Mouse (Mus musculus): ENCODE measurements around the gene Dbp. TPM values are rescaled to one million over a fixed set of nuclear protein-coding genes. Genes with fewer than 3 reads are reported as not detected.
A peak's percentile ranks its signal among the peaks of the same experiment; 100 is the strongest.

The Dbp gene
- polyA plus RNA-seq, 1 experiment from 2014 or later, result 13.4 TPM

GRCm38 (mm10) chr7:45723781-45724180 lies 18.9 kb downstream of the Dbp start:
- no peak for DNase-seq (ENCODE audit: low spot score)

GRCm38 (mm10) chr7:45725151-45725550 lies 20.3 kb downstream of the Dbp start:
- DNase-seq (ENCODE audit: low spot score), result no peak

GRCm38 (mm10) chr7:45725713-45726112 lies 20.8 kb downstream of the Dbp start, which contains the start of gene Spaca4:
TSS of gene Spaca4 (minus strand) at chr7:45725813.
- DNase-seq (ENCODE audit: low spot score), result no peak

GRCm38 (mm10) chr7:45726419-45726818 lies 21.5 kb downstream of the Dbp start:
- DNase-seq (ENCODE audit: low spot score), result no peak

- no peak for DNase-seq (ENCODE audit: low spot score)
Measured at GRCm38 (mm10) chr7:45727625-45728024, 22.7 kb downstream of the Dbp start.

GRCm38 (mm10) chr7:45730727-45731431 lies 26.0 kb downstream of the Dbp start:
- DNase-seq (ENCODE audit: low spot score), result peak; percentile 47

GRCm38 (mm10) chr7:45733477-45733876 lies 28.6 kb downstream of the Dbp start:
- DNase-seq (ENCODE audit: low spot score), result peak; percentile 89

- peak; percentile 91 for DNase-seq (ENCODE audit: low spot score)
Measured at GRCm38 (mm10) chr7:45739162-45739763, 34.4 kb downstream of the Dbp start.

- DNase-seq (ENCODE audit: low spot score), result no peak
Measured at GRCm38 (mm10) chr7:45739820-45740219, 34.9 kb downstream of the Dbp start.

GRCm38 (mm10) chr7:45741308-45741707 lies 36.4 kb downstream of the Dbp start:
- DNase-seq (ENCODE audit: low spot score), result no peak

- peak; percentile 77 for DNase-seq (ENCODE audit: low spot score)
Measured at GRCm38 (mm10) chr7:45741777-45742176, 36.9 kb downstream of the Dbp start.

- peak; percentile 50 for DNase-seq (ENCODE audit: low spot score)
Measured at GRCm38 (mm10) chr7:45742338-45742737, 37.5 kb downstream of the Dbp start.

GRCm38 (mm10) chr7:45744387-45744786 lies 39.5 kb downstream of the Dbp start:
- DNase-seq (ENCODE audit: low spot score), result peak; percentile 30

GRCm38 (mm10) chr7:45746518-45746917 lies 41.6 kb downstream of the Dbp start:
- no peak for DNase-seq (ENCODE audit: low spot score)

GRCm38 (mm10) chr7:45747450-45747849 lies 42.6 kb downstream of the Dbp start:
- no peak for DNase-seq (ENCODE audit: low spot score)

- no peak for DNase-seq (ENCODE audit: low spot score)
Measured at GRCm38 (mm10) chr7:45748110-45748509, 43.2 kb downstream of the Dbp start.

- no peak for DNase-seq (ENCODE audit: low spot score)
Measured at GRCm38 (mm10) chr7:45749401-45749800, 44.5 kb downstream of the Dbp start.

- DNase-seq (ENCODE audit: low spot score), result no peak
Measured at GRCm38 (mm10) chr7:45750162-45750561, 45.3 kb downstream of the Dbp start.

- no peak for DNase-seq (ENCODE audit: low spot score)
Measured at GRCm38 (mm10) chr7:45755703-45756102, 50.8 kb downstream of the Dbp start.

GRCm38 (mm10) chr7:45759400-45759799 lies 54.5 kb downstream of the Dbp start:
- peak; percentile 66 for DNase-seq (ENCODE audit: low spot score)

All from thymus, postnatal 0 days (tissue).